Mouse (Mus musculus): ENCODE measurements around the gene Anapc10. TPM values are rescaled to one million over a fixed set of nuclear protein-coding genes. Genes with fewer than 3 reads are reported as not detected.
"Not testable (repeated sequence)": the region's sequence is repeated elsewhere in the genome, so short reads cannot be mapped to it uniquely, and the experiment has no call there.

Anapc10 gene
- polyA plus RNA-seq, 1 experiment, result 9.2 TPM

- peaks cover 66% of the 10 kb centered on the region for H3K36me3 ChIP-seq (ENCODE audit: control insufficient read depth, insufficient read depth)
- H3ac ChIP-seq (ENCODE audit: control insufficient read depth, insufficient read length, low read depth), result no peak overlapping the region
- peaks cover 7% of the 10 kb centered on the region for H3K79me2 ChIP-seq (ENCODE audit: control insufficient read depth, insufficient read depth)
- peaks cover 4% of the 10 kb centered on the region for H3K79me3 ChIP-seq (ENCODE audit: low read depth)
- TF ChIP-seq FOSL1 (IDR thresholded peaks at IDR 0.05; ENCODE audit: insufficient read depth, low read length, poor library complexity, severe bottlenecking) (no peak), MAX (IDR thresholded peaks at IDR 0.05) (no peak), CTCF (IDR thresholded peaks at IDR 0.05; ENCODE audit: control insufficient read depth, insufficient read depth, insufficient read length) (no peak)
- H3K27me3 ChIP-seq (ENCODE audit: control insufficient read depth, insufficient read depth, insufficient read length), result no peaks in the 10 kb centered on the region
- H3K4me3 ChIP-seq (ENCODE audit: insufficient read depth, poor library complexity, severe bottlenecking), result no peak overlapping the region
These were observed 30.7 kb upstream of the Anapc10 start for GRCm38 (mm10) chr8:79680965-79681364.

DNA sequence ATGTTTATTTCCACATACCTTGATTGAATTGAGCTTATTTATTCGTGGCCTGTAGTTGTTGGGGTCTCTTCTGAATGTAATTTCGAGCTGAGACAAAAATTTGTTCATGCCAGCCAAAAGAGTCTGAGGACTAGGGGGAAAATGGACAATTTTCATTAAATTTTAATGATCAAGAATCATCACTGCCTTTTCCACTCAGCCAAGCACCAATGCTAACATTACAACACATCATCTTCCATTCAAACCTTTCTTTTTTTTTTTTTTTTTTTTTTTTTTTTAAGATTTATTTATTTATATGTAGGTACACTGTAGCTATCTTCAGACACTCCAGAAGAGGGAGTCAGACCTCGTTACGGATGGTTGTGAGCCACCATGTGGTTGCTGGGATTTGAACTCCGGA is 25.7 kb upstream of the Anapc10 start:
- not testable (repeated sequence) for H3K79me3 ChIP-seq (ENCODE audit: low read depth); H3K79me2 ChIP-seq (ENCODE audit: control insufficient read depth, insufficient read depth); H3K4me3 ChIP-seq (ENCODE audit: insufficient read depth, poor library complexity, severe bottlenecking); H3K27me3 ChIP-seq (ENCODE audit: control insufficient read depth, insufficient read depth, insufficient read length); H3ac ChIP-seq (ENCODE audit: control insufficient read depth, insufficient read length, low read depth)
- H3K36me3 ChIP-seq (ENCODE audit: control insufficient read depth, insufficient read depth), result peaks cover 97% of the 10 kb centered on the region

- no peak for TF ChIP-seq FOSL1 (IDR thresholded peaks at IDR 0.05; ENCODE audit: insufficient read depth, low read length, poor library complexity, severe bottlenecking)
- no peak for TF ChIP-seq CTCF (IDR thresholded peaks at IDR 0.05; ENCODE audit: control insufficient read depth, insufficient read depth, insufficient read length)
- TF ChIP-seq USF1 (IDR thresholded peaks at IDR 0.05; ENCODE audit: low read depth), result no peak
- TF ChIP-seq MYOD1 (IDR thresholded peaks at IDR 0.05; ENCODE audit: control insufficient read depth, insufficient read length, low read depth), result no peak
- TF ChIP-seq MYOG (IDR thresholded peaks at IDR 0.05; ENCODE audit: control insufficient read depth, extremely low read depth, insufficient read length), result no peak
- no peak for TF ChIP-seq CEBPB (IDR thresholded peaks at IDR 0.05; ENCODE audit: low read depth)
- no peak for TF ChIP-seq MAX (IDR thresholded peaks at IDR 0.05)
- Histone ChIP-seq H3K27me3 (ENCODE audit: control insufficient read depth, insufficient read depth, insufficient read length) (no peaks in the 10 kb centered on the region), H3ac (ENCODE audit: control insufficient read depth, insufficient read length, low read depth) (no peak overlapping the region), H3K4me3 (ENCODE audit: insufficient read depth, poor library complexity, severe bottlenecking) (no peak overlapping the region), H3K79me3 (ENCODE audit: low read depth) (peaks cover 6% of the 10 kb centered on the region), H3K36me3 (ENCODE audit: control insufficient read depth, insufficient read depth) (peaks cover 93% of the 10 kb centered on the region), H3K79me2 (ENCODE audit: control insufficient read depth, insufficient read depth) (peaks cover 31% of the 10 kb centered on the region)
These were observed 19.1 kb upstream of the Anapc10 start for GRCm38 (mm10) chr8:79692531-79692930.

DNA sequence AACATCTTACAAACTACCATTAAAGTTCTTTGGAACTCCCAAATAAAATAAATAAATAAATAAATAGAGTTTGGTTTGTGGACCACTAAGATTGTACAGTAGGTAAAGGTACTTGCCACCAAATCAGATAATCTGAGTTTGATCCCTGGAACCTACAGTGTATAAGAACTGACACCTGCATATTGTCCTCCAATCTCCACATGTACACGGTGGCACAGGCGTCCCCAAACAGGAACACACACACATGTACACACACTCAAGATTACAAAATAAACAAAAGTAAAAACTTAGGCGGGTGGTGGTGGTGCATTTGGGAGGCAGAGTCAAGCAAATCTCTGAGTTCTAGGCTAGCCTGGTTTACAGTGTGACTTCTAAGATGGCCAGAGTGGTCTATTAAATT is 4.9 kb upstream of the Anapc10 start:
- Histone ChIP-seq H3K79me3 (ENCODE audit: low read depth) (peaks cover 55% of the 10 kb centered on the region), H3K4me3 (ENCODE audit: insufficient read depth, poor library complexity, severe bottlenecking) (no peak overlapping the region), H3ac (ENCODE audit: control insufficient read depth, insufficient read length, low read depth) (no peak overlapping the region), H3K27me3 (ENCODE audit: control insufficient read depth, insufficient read depth, insufficient read length) (no peaks in the 10 kb centered on the region), H3K36me3 (ENCODE audit: control insufficient read depth, insufficient read depth) (peaks cover 65% of the 10 kb centered on the region), H3K79me2 (ENCODE audit: control insufficient read depth, insufficient read depth) (peaks cover 79% of the 10 kb centered on the region)
- no peak for TF ChIP-seq MYOG (IDR thresholded peaks at IDR 0.05; ENCODE audit: control insufficient read depth, extremely low read depth, insufficient read length)
- no peak for TF ChIP-seq CEBPB (IDR thresholded peaks at IDR 0.05; ENCODE audit: low read depth)
- TF ChIP-seq MAX (IDR thresholded peaks at IDR 0.05), result no peak
- TF ChIP-seq MYOD1 (IDR thresholded peaks at IDR 0.05; ENCODE audit: control insufficient read depth, insufficient read length, low read depth), result no peak
- TF ChIP-seq FOSL1 (IDR thresholded peaks at IDR 0.05; ENCODE audit: insufficient read depth, low read length, poor library complexity, severe bottlenecking), result no peak
- TF ChIP-seq CTCF (IDR thresholded peaks at IDR 0.05; ENCODE audit: control insufficient read depth, insufficient read depth, insufficient read length), result no peak
- TF ChIP-seq USF1 (IDR thresholded peaks at IDR 0.05; ENCODE audit: low read depth), result no peak

- H3K36me3 ChIP-seq (ENCODE audit: control insufficient read depth, insufficient read depth), result peaks cover 21% of the 10 kb centered on the region
These were observed 1.1 kb downstream of the Anapc10 start for GRCm38 (mm10) chr8:79712676-79713075.

DNA sequence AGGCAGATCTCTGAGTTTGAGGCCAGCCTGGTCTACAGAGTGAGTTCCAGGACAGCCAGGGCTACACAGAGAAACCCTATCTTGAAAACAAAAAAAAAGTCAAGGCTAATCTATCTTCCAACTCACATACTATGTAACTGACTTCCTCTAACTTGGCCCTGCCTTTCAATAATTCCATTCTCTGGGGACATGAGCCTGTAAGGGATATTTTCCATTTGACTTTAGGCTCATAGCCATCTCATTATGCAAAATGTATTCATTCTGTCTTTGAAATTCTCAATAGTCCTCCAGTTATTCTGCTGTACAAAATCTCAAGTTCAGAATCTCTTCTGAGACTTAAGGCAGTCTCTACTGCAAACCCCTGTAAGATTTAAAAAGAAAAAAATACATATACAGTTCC is 9.9 kb downstream of the Anapc10 start:
- Histone ChIP-seq H3K79me3 (ENCODE audit: low read depth) (no peaks in the 10 kb centered on the region), H3K79me2 (ENCODE audit: control insufficient read depth, insufficient read depth) (no peaks in the 10 kb centered on the region), H3K27me3 (ENCODE audit: control insufficient read depth, insufficient read depth, insufficient read length) (no peaks in the 10 kb centered on the region), H3K4me3 (ENCODE audit: insufficient read depth, poor library complexity, severe bottlenecking) (no peak overlapping the region), H3ac (ENCODE audit: control insufficient read depth, insufficient read length, low read depth) (no peak overlapping the region), H3K36me3 (ENCODE audit: control insufficient read depth, insufficient read depth) (peaks cover 24% of the 10 kb centered on the region)
- no peak for TF ChIP-seq CTCF (IDR thresholded peaks at IDR 0.05; ENCODE audit: control insufficient read depth, insufficient read depth, insufficient read length)
- no peak for TF ChIP-seq FOSL1 (IDR thresholded peaks at IDR 0.05; ENCODE audit: insufficient read depth, low read length, poor library complexity, severe bottlenecking)
- TF ChIP-seq MAX (IDR thresholded peaks at IDR 0.05), result no peak
- no peak for TF ChIP-seq MYOG (IDR thresholded peaks at IDR 0.05; ENCODE audit: control insufficient read depth, extremely low read depth, insufficient read length)

More at GRCm38 (mm10) chr8:79712676-79713075, 1.1 kb downstream of the Anapc10 start:
- peaks cover 44% of the 10 kb centered on the region for H3K79me3 ChIP-seq (ENCODE audit: low read depth)
- no peak for TF ChIP-seq CTCF (IDR thresholded peaks at IDR 0.05; ENCODE audit: control insufficient read depth, insufficient read depth, insufficient read length)
- no peak for TF ChIP-seq CEBPB (IDR thresholded peaks at IDR 0.05; ENCODE audit: low read depth)
- TF ChIP-seq MAX (IDR thresholded peaks at IDR 0.05), result no peak
- no peak for TF ChIP-seq FOSL1 (IDR thresholded peaks at IDR 0.05; ENCODE audit: insufficient read depth, low read length, poor library complexity, severe bottlenecking)
- TF ChIP-seq USF1 (IDR thresholded peaks at IDR 0.05; ENCODE audit: low read depth), result no peak
- no peak for TF ChIP-seq MYOG (IDR thresholded peaks at IDR 0.05; ENCODE audit: control insufficient read depth, extremely low read depth, insufficient read length)
- no peak for TF ChIP-seq MYOD1 (IDR thresholded peaks at IDR 0.05; ENCODE audit: control insufficient read depth, insufficient read length, low read depth)
- H3K27me3 ChIP-seq (ENCODE audit: control insufficient read depth, insufficient read depth, insufficient read length), result no peaks in the 10 kb centered on the region
- no peak overlapping the region for H3K4me3 ChIP-seq (ENCODE audit: insufficient read depth, poor library complexity, severe bottlenecking)
- H3ac ChIP-seq (ENCODE audit: control insufficient read depth, insufficient read length, low read depth), result no peak overlapping the region
- H3K79me2 ChIP-seq (ENCODE audit: control insufficient read depth, insufficient read depth), result peaks cover 56% of the 10 kb centered on the region

All from C2C12 (cell line).